Mouse (Mus musculus) brain, embryonic 14.5 days (tissue): ENCODE results near the gene Pax8. TPM values are rescaled to one million over a fixed set of nuclear protein-coding genes. Genes with fewer than 3 reads are reported as not detected.
A peak's percentile ranks its signal among the peaks of the same experiment; 100 is the strongest.

ENCODE experiments used
- DNase-seq: peaks from one replicate; pipeline ENCODE4 v3.0.0-alpha.2; 2011; ENCODE audit warnings: low read depth
- CTCF ChIP-seq: fragments of 200-500 bp; IDR thresholded peaks from 2 replicates; pipeline ENCODE4 v1.5.1; 2012; ENCODE audit warnings: inconsistent platforms, mild to moderate bottlenecking, moderate library complexity, borderline replicate concordance; ENCODE audit not compliant: insufficient read depth, insufficient read length; ENCODE audit errors: extremely low read depth
- POLR2A ChIP-seq: fragments of 200-500 bp; IDR thresholded peaks from 2 replicates; pipeline ENCODE4 v1.6.1; 2012; ENCODE audit warnings: mild to moderate bottlenecking, inconsistent platforms, borderline replicate concordance; ENCODE audit not compliant: poor library complexity, insufficient read depth, insufficient read length, severe bottlenecking; ENCODE audit errors: extremely low read depth
- polyA plus RNA-seq: library from polyadenylated mRNA; depleted of rRNA; stranded (reverse); fragments of >200 nt; gene quantifications from 2 replicates; pipeline ENCODE4 v1.2.3, GENCODE M21; 2012

Gene Pax8
- polyA plus RNA-seq, 1 experiment: 9.4 TPM

GRCm38 (mm10) chr2:24434670-24435069 is 40.7 kb downstream of the Pax8 start:
- DNase-seq: no peak
- TF ChIP-seq CTCF (no peak), POLR2A (no peak)

GRCm38 (mm10) chr2:24429806-24430205 is 45.6 kb downstream of the Pax8 start:
- TF ChIP-seq CTCF (no peak), POLR2A (no peak)
- no peak for DNase-seq

GRCm38 (mm10) chr2:24427866-24428675 is 47.3 kb downstream of the Pax8 start:
- TF ChIP-seq CTCF: no peak
- no peak for TF ChIP-seq POLR2A
- peak; percentile 85 for DNase-seq

- no peak for TF ChIP-seq CTCF
- no peak for TF ChIP-seq POLR2A
- DNase-seq: no peak
Observed at GRCm38 (mm10) chr2:24425630-24426029, 49.8 kb downstream of the Pax8 start.

GRCm38 (mm10) chr2:24422815-24423214 is 52.6 kb downstream of the Pax8 start:
- no peak for DNase-seq
- no peak for TF ChIP-seq POLR2A
- no peak for TF ChIP-seq CTCF

GRCm38 (mm10) chr2:24421211-24421863 is 54.1 kb downstream of the Pax8 start:
- TF ChIP-seq POLR2A: no peak
- TF ChIP-seq CTCF: no peak
- no peak for DNase-seq

GRCm38 (mm10) chr2:24417564-24417963 is 57.8 kb downstream of the Pax8 start:
- TF ChIP-seq POLR2A: no peak
- no peak for TF ChIP-seq CTCF
- no peak for DNase-seq

GRCm38 (mm10) chr2:24417106-24417505 is 58.3 kb downstream of the Pax8 start:
- DNase-seq: no peak

GRCm38 (mm10) chr2:24416668-24417067 is 58.7 kb downstream of the Pax8 start:
- DNase-seq: peak; percentile 59
- TF ChIP-seq CTCF (no peak), POLR2A (no peak)

More at GRCm38 (mm10) chr2:24417106-24417505, 58.3 kb downstream of the Pax8 start:
- TF ChIP-seq CTCF (no peak), POLR2A (no peak)

- no peak for TF ChIP-seq POLR2A
- no peak for TF ChIP-seq CTCF
- no peak for DNase-seq
Observed at GRCm38 (mm10) chr2:24413677-24414076, 61.7 kb downstream of the Pax8 start.

- TF ChIP-seq POLR2A (no peak), CTCF (no peak)
- no peak for DNase-seq
Observed at GRCm38 (mm10) chr2:24413172-24413571, 62.2 kb downstream of the Pax8 start.
